Mouse (Mus musculus) kidney, adult 2 months (tissue): ENCODE results near the gene Add1. TPM values are rescaled to one million over a fixed set of nuclear protein-coding genes. Genes with fewer than 3 reads are reported as not detected.

Experiments
- DNase-seq: peaks from one replicate; pipeline ENCODE4 v3.0.0; 2021
- H3K27ac ChIP-seq: fragments of 200-500 bp; 2 replicates; pipeline ENCODE4 v1.5.1; 2012; ENCODE audit warnings: low read depth, low read length, control low read depth, inconsistent platforms; ENCODE audit not compliant: insufficient read depth
- H3K27me3 ChIP-seq: fragments of 200-500 bp; replicated peaks from 2 replicates; pipeline ENCODE4 v1.6.1; 2012; ENCODE audit warnings: mild to moderate bottlenecking, moderate library complexity, low read length, inconsistent platforms; ENCODE audit not compliant: control insufficient read depth, insufficient read depth
- H3K36me3 ChIP-seq: fragments of 200-500 bp; 2 replicates; pipeline ENCODE4 v1.6.1; 2012; ENCODE audit warnings: mild to moderate bottlenecking, moderate library complexity, low read length, inconsistent platforms; ENCODE audit not compliant: control insufficient read depth, insufficient read depth
- H3K4me1 ChIP-seq: fragments of 200-500 bp; 2 replicates; pipeline ENCODE4 v1.6.1; 2011; ENCODE audit warnings: low read length; ENCODE audit not compliant: control insufficient read depth, insufficient read depth
- H3K4me3 ChIP-seq: fragments of 200-500 bp; 2 replicates; pipeline ENCODE4 v1.5.1; 2011; ENCODE audit warnings: mild to moderate bottlenecking, low read depth, low read length, control low read depth; ENCODE audit not compliant: insufficient read depth
- CTCF ChIP-seq: fragments of 200-500 bp; conservative IDR thresholded peaks from 2 replicates; pipeline ENCODE4 v1.5.1; 2011; ENCODE audit warnings: low read depth, mild to moderate bottlenecking, control low read depth, low read length, moderate library complexity, mixed read lengths; ENCODE audit not compliant: insufficient read depth, insufficient read length
- POLR2A ChIP-seq: fragments of 200-500 bp; IDR thresholded peaks from one replicate; pipeline ENCODE4 v1.6.1; 2011; ENCODE audit warnings: low read depth, low read length, control low read depth
- WGBS: fragments of 180-500 bp; shearing (Covaris S2); methylation state at CpG from one replicate; pipeline ENCODE4 v1.1.7; 2018; 5-methylcytosine and 5-hydroxymethylcytosine counted together
- polyA plus RNA-seq: library from polyadenylated mRNA; depleted of rRNA; stranded (reverse); fragments of >200 nt; gene quantifications from 2 replicates; pipeline ENCODE4 v1.2.3, GENCODE M21; 2012; rRNA removed

The Add1 gene
- polyA plus RNA-seq, 1 experiment = 129 TPM

- WGBS = 94% methylated on average over 8 of the region's 8 CpGs
- no peak for DNase-seq
These were observed 84.1 kb downstream of the Add1 start for GRCm38 (mm10) chr5:34657556-34657955.

GRCm38 (mm10) chr5:34659686-34660590, 86.5 kb downstream of the Add1 start, which contains the start of the genes Nop14 and Grk4:
TSS of gene Nop14 (minus strand) at chr5:34660148.
TSS of gene Grk4 (plus strand) at chr5:34660379.
- Histone ChIP-seq H3K27ac (peak within 1 kb of the TSS; percentile 62), H3K4me3 (peak within 1 kb of the TSS; percentile 73), H3K36me3 (peaks cover 2% of the 10 kb centered on the region; the same call in 1 of the 2 replicates), H3K4me1 (peaks cover 3% of the 10 kb centered on the region; the same call in 1 of the 2 replicates), H3K27me3 (no peaks in the 10 kb centered on the region)
- TF ChIP-seq POLR2A = peak; percentile 86
- peak; percentile 74 for TF ChIP-seq CTCF
- under 1% methylated on average over 60 of the region's 60 CpGs for WGBS
- peak; percentile 100 for DNase-seq

More at GRCm38 (mm10) chr5:34657556-34657955, 84.1 kb downstream of the Add1 start:
- no peak overlapping the region for H3K27ac ChIP-seq
- H3K36me3 ChIP-seq = peaks cover 2% of the 10 kb centered on the region
- H3K4me3 ChIP-seq = no peak overlapping the region
- no peak for TF ChIP-seq POLR2A
- no peak for TF ChIP-seq CTCF
- H3K4me1 ChIP-seq = peaks cover 3% of the 10 kb centered on the region; the same call in 1 of the 2 replicates
- H3K27me3 ChIP-seq = no peaks in the 10 kb centered on the region

- no peak for TF ChIP-seq CTCF
- TF ChIP-seq POLR2A = no peak
- H3K4me3 ChIP-seq = peak overlapping the region; percentile 73
- under 1% methylated on average over 57 of the region's 57 CpGs for WGBS
- H3K4me1 ChIP-seq = peaks cover 3% of the 10 kb centered on the region; the same call in 1 of the 2 replicates
- H3K27me3 ChIP-seq = no peaks in the 10 kb centered on the region
- peak overlapping the region; percentile 62 for H3K27ac ChIP-seq
- H3K36me3 ChIP-seq = peaks cover 2% of the 10 kb centered on the region; the same call in 1 of the 2 replicates
- peak; percentile 50 for DNase-seq
These were observed 87.2 kb downstream of the Add1 start for GRCm38 (mm10) chr5:34660591-34661130.

- Histone ChIP-seq H3K4me3 (no peak overlapping the region), H3K4me1 (peaks cover 3% of the 10 kb centered on the region; the same call in 1 of the 2 replicates), H3K27ac (no peak overlapping the region), H3K27me3 (no peaks in the 10 kb centered on the region), H3K36me3 (no peaks in the 10 kb centered on the region)
- TF ChIP-seq POLR2A (no peak), CTCF (no peak)
- DNase-seq = no peak
- WGBS = 73% methylated on average over 4 of the region's 4 CpGs
These were observed 88.4 kb downstream of the Add1 start for GRCm38 (mm10) chr5:34661909-34662308.

- Histone ChIP-seq H3K4me1 (peaks cover 3% of the 10 kb centered on the region; the same call in 1 of the 2 replicates), H3K36me3 (no peaks in the 10 kb centered on the region), H3K27me3 (no peaks in the 10 kb centered on the region), H3K27ac (no peak overlapping the region), H3K4me3 (no peak overlapping the region)
- WGBS = 94% methylated on average over 2 of the region's 2 CpGs
- TF ChIP-seq POLR2A (no peak), CTCF (no peak)
- no peak for DNase-seq
These were observed 89.8 kb downstream of the Add1 start for GRCm38 (mm10) chr5:34663231-34663630.

GRCm38 (mm10) chr5:34669493-34669892, 96.0 kb downstream of the Add1 start:
- no peak for TF ChIP-seq POLR2A
- TF ChIP-seq CTCF = peak; percentile 31; the same call in 1 of the 2 replicates
- Histone ChIP-seq H3K4me3 (no peak overlapping the region), H3K27me3 (no peaks in the 10 kb centered on the region), H3K27ac (no peak overlapping the region), H3K36me3 (no peaks in the 10 kb centered on the region), H3K4me1 (peaks cover 6% of the 10 kb centered on the region; the same call in 1 of the 2 replicates)
- DNase-seq = peak; percentile 25
- WGBS = 79% methylated on average over 2 of the region's 2 CpGs

GRCm38 (mm10) chr5:34670280-34670679, 96.8 kb downstream of the Add1 start:
- Histone ChIP-seq H3K4me1 (peaks cover 6% of the 10 kb centered on the region; the same call in 1 of the 2 replicates), H3K36me3 (no peaks in the 10 kb centered on the region), H3K27me3 (no peaks in the 10 kb centered on the region), H3K27ac (no peak overlapping the region), H3K4me3 (no peak overlapping the region)
- TF ChIP-seq CTCF (peak; percentile 48; the same call in 1 of the 2 replicates), POLR2A (no peak)
- 68% methylated on average over 4 of the region's 4 CpGs for WGBS
- peak; percentile 54 for DNase-seq

Other genes with a start within 250 kb of the Add1 start
- 47.5 and 49.9 TPM in 2 replicates for gene Rnf4, start 237.4 kb upstream of the Add1 start, polyA plus RNA-seq
- 37.5 and 39.0 TPM in 2 replicates for gene Fam193a, start 203.7 kb upstream of the Add1 start, polyA plus RNA-seq
- 11.4 and 13.6 TPM in 2 replicates for gene Tnip2, start 59.7 kb upstream of the Add1 start, polyA plus RNA-seq
- 8.1 and 8.6 TPM in 2 replicates for gene Sh3bp2, start 47.8 kb upstream of the Add1 start, polyA plus RNA-seq
- gene Mfsd10, start 63.5 kb downstream of the Add1 start, polyA plus RNA-seq = 55.6 and 77.2 TPM in 2 replicates
- gene Nop14, start 86.5 kb downstream of the Add1 start, polyA plus RNA-seq = 9.6 and 10.2 TPM in 2 replicates
- gene Grk4, start 86.7 kb downstream of the Add1 start, polyA plus RNA-seq = 0.84 and 1.5 TPM in 2 replicates
- gene Htt, start 188.1 kb downstream of the Add1 start, polyA plus RNA-seq = 11.4 and 13.1 TPM in 2 replicates